Mouse (Mus musculus) embryonic facial prominence, embryonic 14.5 days (tissue): ENCODE measurements at regions not wholly inside any gene's neighbourhood (a gene's known extent, or its start where the extent isn't known, plus 50 kb on each side); places are given as distances from the start of the nearest gene placed in this dataset.
"Not testable (repeated sequence)": the region's sequence is repeated elsewhere in the genome, so short reads cannot be mapped to it uniquely, and the experiment has no call there.

Experiments used
- ATAC-seq: fragments of 200-750 bp; cut with Nextera tagmentation; 2 replicates; pipeline ENCODE4 v1.8.0; 2017; ENCODE audit warnings: low read depth, moderate number of reproducible peaks, moderate TSS enrichment
- DNase-seq: peaks from one replicate; pipeline ENCODE4 v3.0.0-alpha.2; 2015; ENCODE audit warnings: low spot score
- H3K27ac ChIP-seq: fragments of 300-500 bp; sonication (generic); replicated peaks from 2 replicates; pipeline ENCODE4 v1.5.1; 2014; ENCODE audit warnings: low read depth, mild to moderate bottlenecking, low read length, moderate library complexity
- H3K27me3 ChIP-seq: fragments of 300-500 bp; sonication (generic); replicated peaks from 2 replicates; pipeline ENCODE4 v1.6.1; 2014; ENCODE audit warnings: low read length; ENCODE audit not compliant: control insufficient read depth, insufficient read depth
- H3K36me3 ChIP-seq: fragments of 300-500 bp; sonication (generic); 2 replicates; pipeline ENCODE4 v1.6.1; 2014; ENCODE audit warnings: low read length, mixed read lengths; ENCODE audit not compliant: control insufficient read depth, insufficient read depth
- H3K4me1 ChIP-seq: fragments of 300-500 bp; sonication (generic); 2 replicates; pipeline ENCODE4 v1.6.1; 2014; ENCODE audit warnings: antibody characterized with exemption, low read length; ENCODE audit not compliant: control insufficient read depth, insufficient read depth
- H3K4me2 ChIP-seq: fragments of 300-500 bp; sonication (generic); 2 replicates; pipeline ENCODE4 v1.6.1; 2014; ENCODE audit warnings: low read depth, mild to moderate bottlenecking, low read length, moderate library complexity, mixed read lengths
- H3K4me3 ChIP-seq: fragments of 300-500 bp; sonication (generic); 2 replicates; pipeline ENCODE4 v1.5.1; 2014; ENCODE audit warnings: low read depth, mild to moderate bottlenecking, low read length
- H3K9ac ChIP-seq: fragments of 300-500 bp; sonication (generic); 2 replicates; pipeline ENCODE4 v1.6.1; 2014; ENCODE audit warnings: low read depth, mild to moderate bottlenecking, low read length, moderate library complexity, mixed read lengths
- H3K9me3 ChIP-seq: fragments of 300-500 bp; sonication (generic); 2 replicates; pipeline ENCODE4 v1.6.1; 2016; ENCODE audit warnings: low read length; ENCODE audit not compliant: control insufficient read depth
- WGBS: fragments of 180-500 bp; shearing (Covaris S2); extraction: QIAGEN DNeasy Blood & Tissue Kit; methylation state at CpG from one replicate; pipeline ENCODE4 v1.1.7; 2014; 5-methylcytosine and 5-hydroxymethylcytosine counted together

GRCm38 (mm10) chr3:78581100-78581499 is 705.2 kb downstream of the Rapgef2 start:
- H3K36me3 ChIP-seq, result no peaks in the 10 kb centered on the region
- no peak overlapping the region for H3K9ac ChIP-seq
- no peak overlapping the region for H3K27ac ChIP-seq
- ATAC-seq, result peak; percentile 92
- H3K27me3 ChIP-seq, result no peaks in the 10 kb centered on the region
- no peaks in the 10 kb centered on the region for H3K9me3 ChIP-seq
- WGBS, result 37% methylated on average over 3 of the region's 3 CpGs
- H3K4me1 ChIP-seq, result 0 out of 2 replicates have a peak, but pooled peaks cover 9% of the 10 kb centered on the region
- H3K4me2 ChIP-seq, result no peak overlapping the region
- DNase-seq, result peak; percentile 90
- H3K4me3 ChIP-seq, result no peak overlapping the region

DNA sequence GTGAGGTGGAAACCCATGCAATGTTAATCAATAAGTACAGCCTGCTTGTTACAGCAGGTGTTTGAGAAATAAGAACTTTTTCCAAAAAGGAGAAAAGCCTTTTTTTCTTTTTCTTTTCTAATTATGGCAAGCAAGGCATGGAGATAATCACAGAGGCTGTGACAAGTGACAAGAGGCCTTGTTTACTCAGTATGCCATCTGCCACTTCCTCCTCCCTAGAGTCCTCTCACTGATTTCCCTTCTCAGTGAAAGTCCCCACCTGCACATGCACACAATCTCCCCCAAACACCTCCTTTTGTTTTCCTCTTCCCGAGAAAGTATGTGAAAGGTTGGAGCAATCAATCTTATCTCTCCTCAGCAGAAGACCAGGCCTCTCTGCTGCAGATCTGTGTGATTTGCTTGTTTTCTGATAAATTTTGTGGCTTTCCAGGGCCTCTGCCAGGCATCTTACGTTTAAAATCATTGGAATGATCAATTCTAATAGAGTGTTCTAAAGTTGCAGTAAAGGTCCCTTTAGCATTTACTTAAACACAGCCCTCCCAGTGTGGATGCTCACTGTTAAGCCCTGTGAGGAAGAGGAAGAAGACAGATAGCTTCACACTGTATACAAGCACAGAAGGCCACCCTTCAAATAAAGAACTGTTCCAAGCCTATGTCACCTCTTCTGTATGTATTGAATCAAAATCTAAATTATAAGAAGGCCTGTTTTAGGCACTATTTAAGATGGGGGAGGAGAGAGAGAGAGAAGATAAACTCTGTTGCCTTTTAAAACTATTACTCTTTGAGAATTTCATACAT is 710.5 kb downstream of the Rapgef2 start:
- no peak overlapping the region for H3K4me2 ChIP-seq
- H3K4me3 ChIP-seq, result no peak overlapping the region
- no peaks in the 10 kb centered on the region for H3K27me3 ChIP-seq
- H3K4me1 ChIP-seq, result 0 out of 2 replicates have a peak, but pooled peaks cover 3% of the 10 kb centered on the region
- H3K9me3 ChIP-seq, result no peaks in the 10 kb centered on the region
- peak; percentile 63; the same call in 1 of the 2 replicates for ATAC-seq
- no peaks in the 10 kb centered on the region for H3K36me3 ChIP-seq
- no peak overlapping the region for H3K27ac ChIP-seq
- DNase-seq, result peak; percentile 32
- no peak overlapping the region for H3K9ac ChIP-seq
- WGBS, result 36% methylated on average over 2 of the region's 2 CpGs

GRCm38 (mm10) chr3:78574807-78575206 is 711.5 kb downstream of the Rapgef2 start:
- Histone ChIP-seq H3K4me2 (no peak overlapping the region), H3K27me3 (no peaks in the 10 kb centered on the region), H3K27ac (no peak overlapping the region), H3K4me1 (no peaks in the 10 kb centered on the region), H3K36me3 (no peaks in the 10 kb centered on the region), H3K9ac (no peak overlapping the region), H3K4me3 (no peak overlapping the region), H3K9me3 (no peaks in the 10 kb centered on the region)
- ATAC-seq (no peak), DNase-seq (no peak)
- WGBS, result 70% methylated on average over 3 of the region's 3 CpGs

GRCm38 (mm10) chr3:78573299-78573698 is 713.0 kb downstream of the Rapgef2 start:
- Histone ChIP-seq H3K9me3 (no peaks in the 10 kb centered on the region), H3K4me1 (no peaks in the 10 kb centered on the region), H3K27ac (no peak overlapping the region), H3K4me3 (no peak overlapping the region), H3K36me3 (no peaks in the 10 kb centered on the region), H3K27me3 (no peaks in the 10 kb centered on the region), H3K9ac (no peak overlapping the region), H3K4me2 (no peak overlapping the region)
- WGBS, result 87% methylated on average over 6 of the region's 6 CpGs
- DNase-seq, result no peak
- ATAC-seq, result no peak

DNA sequence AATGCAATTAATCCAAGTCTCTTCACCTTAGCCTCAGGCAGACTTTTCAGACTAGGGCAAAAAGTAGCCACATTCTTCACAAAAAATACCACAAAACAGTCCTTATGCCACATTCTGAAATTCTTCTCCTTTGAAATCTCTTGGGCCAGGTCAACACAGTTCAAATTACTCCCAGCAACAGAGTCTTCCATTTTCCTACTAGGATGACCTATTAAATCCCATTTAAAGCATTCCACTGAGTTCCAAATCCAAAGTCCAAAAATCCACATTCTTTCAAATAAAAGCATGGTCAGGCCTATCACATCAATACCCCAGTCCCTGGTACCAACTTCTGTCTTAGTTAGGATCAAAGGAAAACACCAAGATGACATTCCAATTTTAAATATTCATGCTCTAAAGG is 721.4 kb downstream of the Rapgef2 start:
- not testable (repeated sequence) for H3K4me3 ChIP-seq, H3K36me3 ChIP-seq, ATAC-seq, H3K9ac ChIP-seq, H3K4me1 ChIP-seq, H3K27ac ChIP-seq, H3K9me3 ChIP-seq, H3K4me2 ChIP-seq, H3K27me3 ChIP-seq, DNase-seq
